Mouse (Mus musculus) erythroblast, embryonic 14.5 days (primary cell): ENCODE measurements around the gene Sctr.

Experiments used
- GATA1 ChIP-seq: IDR thresholded peaks from 2 replicates; pipeline ENCODE4 v1.6.1; 2012; ENCODE audit warnings: low read length, inconsistent platforms, mixed read lengths
- TAL1 ChIP-seq: IDR thresholded peaks from 3 replicates; pipeline ENCODE4 v1.6.1; 2012; ENCODE audit warnings: low read length, inconsistent platforms, mixed read lengths

DNA sequence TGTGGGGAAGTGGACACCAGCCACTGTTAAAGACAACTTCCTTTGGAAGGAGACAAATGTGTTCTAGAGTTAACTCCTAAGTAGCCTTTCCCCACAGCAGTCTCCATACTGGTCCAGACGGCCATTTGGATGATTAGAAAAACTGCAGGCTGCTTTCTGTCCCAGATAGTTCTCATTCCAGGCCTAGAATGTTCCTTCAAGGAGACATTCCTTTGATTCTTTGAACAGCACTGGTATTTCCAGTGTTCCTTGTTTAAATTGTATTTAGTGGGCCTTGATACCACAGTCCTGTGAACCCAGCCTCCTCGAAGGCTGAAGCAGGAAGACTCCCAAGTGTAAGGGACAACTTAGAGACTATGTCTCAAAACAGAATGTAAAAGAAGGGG, 26.8 kb downstream of the Sctr start:
- no peak for TF ChIP-seq GATA1
- no peak for TF ChIP-seq TAL1
